Mouse (Mus musculus) monocyte, adult 5-6 weeks (primary cell): ENCODE measurements around the gene Abca8b. TPM values are rescaled to one million over a fixed set of nuclear protein-coding genes. Genes with fewer than 3 reads are reported as not detected.
A peak's percentile ranks its signal among the peaks of the same experiment; 100 is the strongest.
"Not testable (repeated sequence)": the region's sequence is repeated elsewhere in the genome, so short reads cannot be mapped to it uniquely, and the experiment has no call there.

Experiments
- ATAC-seq: fragments of 153-309, 156-312 bp; replicated peaks from 2 replicates; pipeline ENCODE4 v1.8.0; 2017; ENCODE audit warnings: mild to moderate bottlenecking; ENCODE audit not compliant: low TSS enrichment, insufficient number of reproducible peaks, severe bottlenecking, poor library complexity, low FRiP score
- total RNA-seq: library from RNA; stranded (forward); fragments of 200-1000, 200-491, 200-594 nt; gene quantifications from 3 replicates; pipeline ENCODE4 v1.2.3, GENCODE M21; 2017

Abca8b gene
- 0.19 to 0.48 TPM (median 0.32 TPM) in 3 replicates for total RNA-seq

DNA sequence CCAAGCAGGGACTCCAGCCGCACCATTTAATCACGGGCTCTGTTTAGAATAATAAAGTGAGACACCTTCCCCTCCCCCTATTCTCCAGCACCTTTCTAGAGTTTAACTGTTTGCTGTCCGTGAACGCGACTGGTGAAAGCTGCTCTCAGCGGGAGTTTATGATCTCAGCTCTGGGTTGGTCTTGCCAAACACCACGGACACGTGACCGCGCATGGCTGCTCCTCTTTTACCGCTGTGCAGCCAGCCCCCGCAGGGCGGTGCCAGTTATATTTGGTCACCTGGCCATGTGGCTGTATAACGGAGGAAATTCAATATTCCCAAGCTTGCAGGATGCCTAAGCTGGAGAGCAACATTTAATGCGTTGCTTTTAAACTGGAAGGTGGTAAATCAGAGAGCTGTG, at the start of gene Abca8b:
Abca8b (minus strand) TSS at position 222 of the 400 bp plus-strand sequence.
- peak; percentile 71; the same call in 1 of the 2 replicates for ATAC-seq

DNA sequence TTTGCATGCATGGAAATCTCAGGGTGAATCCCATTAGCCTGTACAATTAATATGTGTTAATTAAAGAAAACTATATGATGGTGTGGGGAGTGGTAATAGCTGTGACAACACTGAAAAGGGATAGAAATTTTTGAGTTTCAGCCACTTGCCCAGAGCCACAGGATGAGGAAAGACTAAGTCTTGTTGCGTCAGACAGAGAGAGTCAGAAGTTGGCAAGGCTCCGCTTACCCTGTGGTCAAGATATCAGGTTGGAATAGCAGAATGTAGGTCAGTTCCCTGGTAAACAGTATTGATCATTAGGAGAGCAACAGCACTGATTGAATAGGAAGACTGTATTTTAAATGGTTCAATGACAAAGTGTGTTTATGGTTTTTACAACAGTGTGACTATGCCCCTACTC, 42.1 kb upstream of the Abca8b start:
- ATAC-seq: no peak

DNA sequence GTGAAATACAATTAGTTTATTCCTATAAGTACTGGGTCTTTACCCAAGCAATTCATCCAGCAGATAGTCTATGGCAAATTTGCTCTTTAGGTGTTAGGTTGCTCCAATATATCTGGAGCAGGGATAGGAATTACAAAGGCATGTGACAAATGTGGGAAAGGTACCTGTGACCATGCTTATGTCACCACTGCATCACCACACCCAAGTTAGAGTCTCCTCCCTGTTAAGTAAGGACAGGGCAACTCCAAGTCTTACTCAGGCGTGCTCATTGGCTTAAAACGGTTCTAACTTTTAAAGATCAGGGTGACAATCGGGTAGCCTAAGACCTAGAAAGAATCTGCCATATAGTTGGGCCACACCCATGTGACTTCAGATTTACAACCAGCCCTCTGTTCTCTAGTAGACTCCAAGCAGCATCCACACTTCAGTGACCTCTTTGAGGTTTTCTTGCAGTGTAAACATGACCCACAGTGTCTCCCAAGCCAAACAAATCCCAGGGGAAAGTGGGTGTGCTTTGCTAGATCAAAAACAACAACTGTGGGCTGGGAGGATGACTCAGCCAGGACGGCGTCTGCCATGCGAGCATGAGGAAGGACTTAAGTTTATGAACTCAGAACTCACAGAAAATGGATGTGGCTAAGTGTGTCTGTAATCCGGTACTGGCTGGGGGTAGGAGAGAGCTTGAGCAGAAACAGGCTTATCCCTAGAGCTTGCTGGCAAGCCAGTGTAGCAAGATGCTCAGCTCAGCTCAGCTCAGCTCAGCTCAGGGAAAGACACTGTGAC, 33.5 kb upstream of the Abca8b start:
- no peak for ATAC-seq

GRCm38 (mm10) chr11:110010836-110011546, 15.3 kb upstream of the Abca8b start:
- no peak for ATAC-seq

DNA sequence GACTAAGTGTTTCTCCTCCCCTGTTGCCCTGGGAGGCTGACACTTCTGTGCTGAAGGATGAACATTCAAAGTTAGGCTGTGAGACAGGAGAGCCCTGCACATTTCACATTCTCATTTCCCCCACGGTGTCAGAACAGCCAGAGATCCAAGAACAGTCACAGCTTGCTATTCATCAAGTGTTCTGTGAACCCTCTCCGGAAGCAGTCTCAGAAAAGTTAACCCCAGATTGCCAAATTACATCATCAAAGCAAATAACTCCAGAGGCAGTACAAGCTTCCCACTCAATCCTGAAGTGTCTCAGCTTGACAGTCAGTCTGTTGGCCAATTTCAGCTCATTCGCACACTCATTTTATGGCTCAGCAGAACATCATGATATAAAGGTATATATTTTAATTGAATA, 632 bp downstream of the Abca8b start:
- no peak for ATAC-seq

- no peak for ATAC-seq
Measured at GRCm38 (mm10) chr11:109994014-109994413, 1.6 kb downstream of the Abca8b start.

- ATAC-seq: no peak
Measured at GRCm38 (mm10) chr11:109991270-109991669, 4.4 kb downstream of the Abca8b start.

- no peak for ATAC-seq
Measured at GRCm38 (mm10) chr11:109990256-109990655, 5.4 kb downstream of the Abca8b start.

- ATAC-seq: no peak
Measured at GRCm38 (mm10) chr11:109988164-109988563, 7.5 kb downstream of the Abca8b start.

DNA sequence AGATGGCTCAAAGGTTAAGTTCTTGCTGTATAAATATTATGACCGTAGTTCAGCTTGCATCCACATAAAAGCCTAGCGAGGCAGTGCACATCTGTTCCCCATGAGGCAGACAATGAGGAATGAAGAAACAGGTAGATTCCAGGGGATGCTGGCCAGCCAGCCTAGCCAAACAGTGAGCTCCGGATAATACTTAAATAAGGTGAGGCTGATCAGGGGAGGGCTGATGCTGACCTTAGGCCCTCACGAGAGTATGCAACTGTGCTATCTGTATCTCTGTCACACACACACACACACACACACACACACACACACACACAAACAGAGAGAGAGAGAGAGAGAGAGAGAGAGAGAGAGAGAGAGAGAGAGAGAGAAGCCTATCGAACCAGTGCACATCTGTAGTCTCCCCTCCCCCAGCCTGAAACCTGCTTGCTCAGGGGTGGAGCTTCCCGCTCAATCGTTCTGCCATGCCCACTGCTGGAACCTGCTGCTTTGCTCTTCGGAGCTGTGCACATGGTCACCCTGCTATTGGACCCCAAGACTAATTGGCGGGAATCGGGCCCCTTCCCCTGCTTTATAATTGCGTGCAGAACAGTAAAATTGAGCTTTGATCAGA, 8.1 kb downstream of the Abca8b start:
- not testable (repeated sequence) for ATAC-seq

DNA sequence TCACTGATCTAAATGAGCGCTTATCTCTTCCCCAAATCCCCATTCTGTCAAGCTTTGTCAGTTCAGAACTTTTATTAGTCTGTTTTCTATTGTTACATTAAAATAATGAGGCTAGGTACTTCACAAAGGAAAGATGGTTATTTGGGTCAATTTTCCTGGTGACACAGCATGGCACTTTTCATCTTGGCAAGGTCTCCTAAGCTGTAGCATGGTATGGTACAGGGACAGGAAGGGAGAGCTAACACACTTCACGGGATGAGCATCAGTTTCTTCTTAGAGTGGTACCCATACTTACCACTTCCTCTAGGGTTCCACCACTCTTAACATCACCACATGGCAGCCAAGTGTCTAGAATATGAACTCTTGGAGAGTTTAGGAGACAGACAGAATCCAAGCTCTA, 13.8 kb downstream of the Abca8b start:
- no peak for ATAC-seq

GRCm38 (mm10) chr11:109970521-109970920, 25.1 kb downstream of the Abca8b start:
- ATAC-seq: no peak

DNA sequence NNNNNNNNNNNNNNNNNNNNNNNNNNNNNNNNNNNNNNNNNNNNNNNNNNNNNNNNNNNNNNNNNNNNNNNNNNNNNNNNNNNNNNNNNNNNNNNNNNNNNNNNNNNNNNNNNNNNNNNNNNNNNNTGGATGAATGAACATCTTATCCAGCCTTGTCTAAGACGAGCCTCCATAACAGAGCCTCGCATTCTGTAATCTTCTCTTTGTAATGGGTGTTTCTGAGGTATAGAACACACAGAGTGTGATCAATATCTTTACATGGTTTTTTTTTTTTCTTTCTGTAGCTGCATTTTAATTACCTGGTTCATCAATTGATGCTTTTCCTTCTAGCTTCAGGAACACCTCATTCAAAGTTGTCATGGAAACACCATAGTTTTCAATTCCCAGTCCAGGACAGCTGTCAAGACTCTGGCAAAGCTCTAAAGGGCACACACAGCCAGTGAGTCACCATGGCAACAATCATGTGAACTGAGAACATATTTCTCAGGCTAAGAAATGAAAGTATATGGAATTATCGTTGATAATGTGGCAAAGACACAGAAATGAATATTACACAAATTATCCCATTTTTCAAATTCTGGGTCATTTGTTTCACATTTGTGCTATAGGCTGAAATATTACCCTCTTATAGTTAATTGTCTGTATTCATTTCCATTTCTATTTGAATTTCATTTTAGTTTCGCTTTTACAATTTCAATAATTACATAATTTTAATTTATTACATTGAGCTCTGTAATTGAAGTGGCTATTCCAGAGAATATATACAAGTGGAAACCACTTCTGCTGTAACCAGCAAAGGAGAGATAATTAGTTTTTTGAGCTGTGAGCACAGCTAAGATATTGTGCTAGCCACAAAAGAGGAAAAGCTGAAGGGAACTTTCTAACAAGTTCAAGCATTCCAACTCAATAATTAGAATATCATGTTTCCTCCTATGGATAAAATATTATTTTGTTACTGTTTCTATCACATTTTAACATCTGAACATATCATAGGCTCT, 33.9 kb downstream of the Abca8b start:
- no peak for ATAC-seq

DNA sequence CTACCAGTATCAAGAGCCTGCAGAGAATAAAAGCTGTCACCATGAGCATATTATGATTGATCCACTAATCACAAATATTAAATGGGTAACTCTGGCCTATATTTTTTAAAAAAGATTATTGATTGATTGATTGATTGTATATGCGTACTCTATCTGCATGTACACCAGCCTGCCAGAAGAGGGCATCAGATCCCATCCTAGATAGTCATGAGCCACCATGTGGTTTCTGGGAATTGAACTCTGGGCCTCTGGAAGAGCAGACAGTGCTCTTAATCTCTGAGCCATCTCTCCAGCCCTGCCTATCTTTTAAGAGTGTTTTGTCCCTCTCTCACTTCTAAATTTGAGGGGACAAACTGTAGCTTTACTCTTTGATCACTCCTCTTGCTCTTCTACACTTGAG, 40.5 kb downstream of the Abca8b start:
- no peak for ATAC-seq

DNA sequence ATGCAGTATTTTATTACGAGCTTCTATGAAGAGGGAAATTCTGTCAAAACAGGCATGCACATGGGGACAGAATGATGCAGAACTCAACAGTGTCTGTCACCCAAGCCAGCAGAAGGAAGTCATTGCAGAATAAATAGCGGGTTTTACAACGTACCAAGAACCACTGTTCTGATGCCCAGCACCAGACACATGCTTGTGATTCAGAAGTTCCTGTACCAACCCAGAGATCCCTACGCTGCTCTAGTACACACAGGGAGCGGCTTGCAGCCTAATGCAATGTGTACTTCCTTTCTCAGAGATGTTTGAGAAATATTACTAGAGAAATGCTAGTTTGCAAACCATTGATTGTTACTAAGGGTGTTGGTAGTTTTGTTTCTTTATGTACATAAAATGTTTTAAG, 58.7 kb downstream of the Abca8b start:
- ATAC-seq: no peak

- ATAC-seq: not testable (repeated sequence)
Measured at GRCm38 (mm10) chr11:109933207-109933606, 62.4 kb downstream of the Abca8b start.

- ATAC-seq: no peak
Measured at GRCm38 (mm10) chr11:109928489-109928888, 67.2 kb downstream of the Abca8b start.
